Mouse (Mus musculus) heart, adult 9 months (tissue): ENCODE data around the gene Arl8a.

Source experiments
- DNase-seq, 2 experiments: peaks; one replicate each; pipeline ENCODE4 v3.0.0; 2022; ENCODE audit warnings: low spot score in 2 of 2

The Arl8a gene

GRCm38 (mm10) chr1:135199014-135199819, 52.6 kb downstream of the Arl8a start:
- peak in 1 of 2 experiments; percentile 10 for DNase-seq

GRCm38 (mm10) chr1:135200400-135200799, 53.8 kb downstream of the Arl8a start:
- DNase-seq, result no peak

GRCm38 (mm10) chr1:135204196-135205126, 57.8 kb downstream of the Arl8a start:
- DNase-seq, result no peak

GRCm38 (mm10) chr1:135205257-135205656, 58.6 kb downstream of the Arl8a start:
- DNase-seq, result no peak
